Mouse (Mus musculus) MEL (cell line): Measurements from ENCODE around the gene Gramd1a. TPM values are rescaled to one million over a fixed set of nuclear protein-coding genes. Genes with fewer than 3 reads are reported as not detected.
A peak's percentile ranks its signal among the peaks of the same experiment; 100 is the strongest.

Experiments
- DNase-seq: peaks from one replicate; pipeline ENCODE4 v3.0.0; 2011; ENCODE audit warnings: low read depth, low spot score
- H3K27ac ChIP-seq: 2 replicates; pipeline ENCODE4 v1.5.1; 2012; ENCODE audit warnings: low read depth, mild to moderate bottlenecking, control low read depth, low read length, moderate library complexity; ENCODE audit not compliant: control insufficient read depth
- H3K27me3 ChIP-seq, 2 experiments: fragments of 150-350 bp in 1 of 2; sonication (generic) in 1 of 2; 2 replicates each; pipeline ENCODE4 v1.6.1; 2012; ENCODE audit warnings: low read length in 2 of 2, mild to moderate bottlenecking in 2 of 2, improper control_type of control experiment in 1 of 2, moderate library complexity in 1 of 2; ENCODE audit not compliant: insufficient read depth in 2 of 2, control insufficient read depth in 1 of 2
- H3K36me3 ChIP-seq, 2 experiments: 2 replicates each; pipeline ENCODE4 v1.6.1; 2012 to 2014; ENCODE audit warnings: low read length in 2 of 2, improper control_type of control experiment in 1 of 2, inconsistent platforms in 1 of 2, mild to moderate bottlenecking in 1 of 2; ENCODE audit not compliant: insufficient read depth in 2 of 2, control insufficient read depth in 1 of 2
- H3K4me1 ChIP-seq, 2 experiments: fragments of 150-350 bp in 1 of 2; sonication (generic) in 1 of 2; 2 replicates each; pipeline ENCODE4 v1.6.1; 2012; ENCODE audit warnings: low read length in 2 of 2, improper control_type of control experiment in 1 of 2, mild to moderate bottlenecking in 1 of 2; ENCODE audit not compliant: insufficient read depth in 2 of 2, control insufficient read depth in 1 of 2
- H3K4me3 ChIP-seq, 2 experiments: fragments of 150-350 bp in 1 of 2; sonication (generic) in 1 of 2; 2 replicates each; pipeline ENCODE4 v1.5.1; 2012; ENCODE audit warnings: low read depth in 2 of 2, low read length in 2 of 2, mild to moderate bottlenecking in 2 of 2, moderate library complexity in 2 of 2, control low read depth in 1 of 2, improper control_type of control experiment in 1 of 2; ENCODE audit not compliant: control insufficient read depth in 1 of 2, insufficient read depth in 1 of 2
- H3K79me2 ChIP-seq: 2 replicates; pipeline ENCODE4 v1.6.1; 2012; ENCODE audit warnings: mild to moderate bottlenecking, low read length, moderate library complexity; ENCODE audit not compliant: control insufficient read depth, poor library complexity, insufficient read depth
- H3K9ac ChIP-seq: 2 replicates; pipeline ENCODE4 v1.6.1; 2012; ENCODE audit warnings: low read depth, mild to moderate bottlenecking, control low read depth, low read length, moderate library complexity; ENCODE audit not compliant: control insufficient read depth, poor library complexity, severe bottlenecking
- H3K9me3 ChIP-seq: fragments of 150-350 bp; sonication (generic); replicated peaks from 2 replicates; pipeline ENCODE4 v1.6.1; 2012; ENCODE audit warnings: mild to moderate bottlenecking, low read length, improper control_type of control experiment, moderate library complexity; ENCODE audit not compliant: insufficient read depth
- CHD1 ChIP-seq: IDR thresholded peaks from 2 replicates; pipeline ENCODE4 v1.6.1; 2012; ENCODE audit warnings: low read depth, mild to moderate bottlenecking, inconsistent platforms, low read length, improper control_type of control experiment
- CTCF ChIP-seq, 3 experiments: IDR thresholded peaks in 2 of 3; conservative IDR thresholded peaks in 1 of 3; 2 replicates each; pipeline ENCODE4 v1.5.1; 2011 to 2012; ENCODE audit warnings: low read length in 3 of 3, low read depth in 2 of 3, mild to moderate bottlenecking in 2 of 3, improper control_type of control experiment in 1 of 3, inconsistent platforms in 1 of 3, mixed read lengths in 1 of 3, moderate library complexity in 1 of 3; ENCODE audit not compliant: control insufficient read depth in 1 of 3, insufficient read depth in 1 of 3, poor library complexity in 1 of 3, severe bottlenecking in 1 of 3
- E2F4 ChIP-seq: IDR thresholded peaks from 2 replicates; pipeline ENCODE4 v1.6.1; 2011; ENCODE audit warnings: low read depth, low read length, improper control_type of control experiment, borderline replicate concordance
- ETS1 ChIP-seq: IDR thresholded peaks from 2 replicates; pipeline ENCODE4 v1.6.1; 2012; ENCODE audit warnings: low read depth, mild to moderate bottlenecking, inconsistent platforms, low read length, improper control_type of control experiment, moderate library complexity
- MAFK ChIP-seq: IDR thresholded peaks from 2 replicates; pipeline ENCODE4 v1.6.1; 2011; ENCODE audit warnings: low read depth, mild to moderate bottlenecking, low read length, improper control_type of control experiment, borderline replicate concordance
- MAX ChIP-seq: IDR thresholded peaks from 2 replicates; pipeline ENCODE4 v1.6.1; 2011; ENCODE audit warnings: low read length, improper control_type of control experiment
- NELFE ChIP-seq: IDR thresholded peaks from 2 replicates; pipeline ENCODE4 v1.6.1; 2011; ENCODE audit warnings: low read depth, low read length, improper control_type of control experiment
- NRF1 ChIP-seq: IDR thresholded peaks from 2 replicates; pipeline ENCODE4 v1.6.1; 2014; ENCODE audit warnings: low read depth, mild to moderate bottlenecking, inconsistent platforms, low read length, improper control_type of control experiment, moderate library complexity; ENCODE audit not compliant: poor library complexity, insufficient read depth, severe bottlenecking
- SMC3 ChIP-seq: IDR thresholded peaks from 2 replicates; pipeline ENCODE4 v1.6.1; 2011; ENCODE audit warnings: low read depth, low read length, improper control_type of control experiment
- TAL1 ChIP-seq: IDR thresholded peaks from 2 replicates; pipeline ENCODE4 v1.6.1; 2012; ENCODE audit warnings: mild to moderate bottlenecking, inconsistent platforms, low read length, moderate library complexity, mixed read lengths
- UBTF ChIP-seq: IDR thresholded peaks from 2 replicates; pipeline ENCODE4 v1.6.1; 2012; ENCODE audit warnings: low read depth, mild to moderate bottlenecking, inconsistent platforms, low read length, improper control_type of control experiment, moderate library complexity, borderline replicate concordance; ENCODE audit not compliant: insufficient read depth
- USF1 ChIP-seq: IDR thresholded peaks from 2 replicates; pipeline ENCODE4 v1.6.1; 2014; ENCODE audit warnings: low read depth, mild to moderate bottlenecking, inconsistent platforms, low read length, improper control_type of control experiment, moderate library complexity
- ZC3H11A ChIP-seq: IDR thresholded peaks from 2 replicates; pipeline ENCODE4 v1.6.1; 2012; ENCODE audit warnings: low read depth, mild to moderate bottlenecking, inconsistent platforms, low read length, improper control_type of control experiment
- ZNF384 ChIP-seq: IDR thresholded peaks from 2 replicates; pipeline ENCODE4 v1.6.1; 2012; ENCODE audit warnings: low read depth, mild to moderate bottlenecking, inconsistent platforms, low read length, improper control_type of control experiment
- polyA plus RNA-seq, 2 experiments: library from polyadenylated mRNA; stranded (reverse) in 1 of 2; unstranded in 1 of 2; fragments of >175 nt in 1 of 2; fragments of >200 nt in 1 of 2; gene quantifications; 2 replicates each; pipeline versions ENCODE4 v1.2.1 to v1.2.4; 2012; ENCODE audit warnings: low replicate concordance in 2 of 2, low read depth in 1 of 2; ENCODE audit not compliant: insufficient read length in 2 of 2, insufficient read depth in 1 of 2, missing spikeins in 1 of 2
- total RNA-seq: library from RNA; depleted of rRNA; stranded (reverse); fragments of 300-350 nt; gene quantifications from 2 replicates; pipeline ENCODE4 v1.2.3, GENCODE M21; 2012

Gene Gramd1a
- total and polyA plus RNA-seq, 3 experiments, result 21.8 to 65.7 TPM; not detected in 1

- no peaks in the 10 kb centered on the region for H3K27me3 ChIP-seq
- peaks cover 0 to 8% of the 10 kb centered on the region in 2 experiments; a peak in 2 of 4 replicates for H3K36me3 ChIP-seq
- no peaks in the 10 kb centered on the region for H3K9me3 ChIP-seq
- H3K4me1 ChIP-seq, result peaks cover 4 to 21% of the 10 kb centered on the region in 2 experiments
- no peak overlapping the region for H3K27ac ChIP-seq
- H3K9ac ChIP-seq, result no peak overlapping the region
- no peak for DNase-seq
- 0 out of 6 replicates have a peak, but pooled peaks of 1 of the 3 experiments have one; percentile 6 for TF ChIP-seq CTCF (IDR thresholded peaks at IDR 0.05 in 2 of 3, conservative IDR thresholded peaks at IDR 0.05 in 1 of 3; ENCODE audit: control insufficient read depth in 1 of 3, insufficient read depth in 1 of 3, low read depth in 2 of 3, low read length in 3 of 3, poor library complexity in 1 of 3, severe bottlenecking in 1 of 3)
- no peak for TF ChIP-seq ZNF384
- H3K79me2 ChIP-seq, result no peaks in the 10 kb centered on the region
- H3K4me3 ChIP-seq, result no peak overlapping the region
Measured at GRCm38 (mm10) chr7:31114646-31115045, 41.0 kb downstream of the Gramd1a start.

- Histone ChIP-seq H3K9me3 (no peaks in the 10 kb centered on the region), H3K4me3 (no peak overlapping the region), H3K4me1 (peaks cover 4 to 25% of the 10 kb centered on the region in 2 experiments), H3K27ac (no peak overlapping the region), H3K36me3 (peaks cover 0 to 10% of the 10 kb centered on the region in 2 experiments; a peak in 2 of 4 replicates)
- DNase-seq, result no peak
- no peak for TF ChIP-seq MAX
- no peak for TF ChIP-seq CHD1
- no peak for TF ChIP-seq USF1
- TF ChIP-seq E2F4, result no peak
- no peak for TF ChIP-seq NELFE
- TF ChIP-seq MAFK, result no peak
- no peak for TF ChIP-seq UBTF
- TF ChIP-seq TAL1, result no peak
- TF ChIP-seq SMC3, result no peak
- TF ChIP-seq ETS1, result no peak
- TF ChIP-seq ZNF384, result no peak
- no peak for TF ChIP-seq CTCF (IDR thresholded peaks at IDR 0.05 in 2 of 3, conservative IDR thresholded peaks at IDR 0.05 in 1 of 3; ENCODE audit: control insufficient read depth in 1 of 3, insufficient read depth in 1 of 3, low read depth in 2 of 3, low read length in 3 of 3, poor library complexity in 1 of 3, severe bottlenecking in 1 of 3)
- TF ChIP-seq NRF1, result no peak
- no peak for TF ChIP-seq ZC3H11A
- TF ChIP-seq, all 39 proteins: peak for 0
- no peaks in the 10 kb centered on the region for H3K79me2 ChIP-seq
- H3K27me3 ChIP-seq, result no peaks in the 10 kb centered on the region
- no peak overlapping the region for H3K9ac ChIP-seq
Measured at GRCm38 (mm10) chr7:31113800-31114199, 41.9 kb downstream of the Gramd1a start.
